Mouse (Mus musculus) myocyte (in vitro differentiated cells): ENCODE results near the gene Lrrc20. TPM values are rescaled to one million over a fixed set of nuclear protein-coding genes. Genes with fewer than 3 reads are reported as not detected.

Experiments used
- H3K27me3 ChIP-seq: one replicate; pipeline ENCODE4 v1.6.1; 2011; ENCODE audit not compliant: control insufficient read depth, insufficient read depth, insufficient read length
- H3K36me3 ChIP-seq: one replicate; pipeline ENCODE4 v1.6.1; 2011; ENCODE audit not compliant: control insufficient read depth, insufficient read depth
- H3K4me2 ChIP-seq: one replicate; pipeline ENCODE4 v1.6.1; 2011; ENCODE audit warnings: low read depth, control low read depth
- H3K4me3 ChIP-seq: one replicate; pipeline ENCODE4 v1.5.1; 2011; ENCODE audit warnings: mild to moderate bottlenecking, control low read depth, moderate library complexity
- H3K79me2 ChIP-seq: one replicate; pipeline ENCODE4 v1.6.1; 2011; ENCODE audit not compliant: control insufficient read depth, insufficient read depth
- H3ac ChIP-seq: one replicate; pipeline ENCODE4 v1.6.1; 2011; ENCODE audit not compliant: control insufficient read depth, insufficient read length
- CEBPB ChIP-seq: IDR thresholded peaks from 2 replicates; pipeline ENCODE4 v1.6.1; 2011; ENCODE audit warnings: mild to moderate bottlenecking, moderate library complexity; ENCODE audit not compliant: poor library complexity, insufficient read depth, severe bottlenecking
- E2F4 ChIP-seq: IDR thresholded peaks from one replicate; pipeline ENCODE4 v1.6.1; 2011; ENCODE audit warnings: mild to moderate bottlenecking, control low read depth, moderate library complexity; ENCODE audit not compliant: insufficient read depth
- MAX ChIP-seq: IDR thresholded peaks from one replicate; pipeline ENCODE4 v1.6.1; 2011; ENCODE audit warnings: low read depth, mild to moderate bottlenecking, control low read depth
- MYOD1 ChIP-seq, 3 experiments: IDR thresholded peaks; one replicate each; pipeline ENCODE4 v1.6.1; 2011; ENCODE audit warnings: control low read depth in 2 of 3, low read depth in 2 of 3, mild to moderate bottlenecking in 2 of 3, moderate library complexity in 1 of 3; ENCODE audit not compliant: insufficient read length in 2 of 3, control insufficient read depth in 1 of 3
- MYOG ChIP-seq, 3 experiments: IDR thresholded peaks; one replicate each; pipeline ENCODE4 v1.6.1; 2011; ENCODE audit warnings: control low read depth in 2 of 3, low read depth in 2 of 3, mild to moderate bottlenecking in 2 of 3; ENCODE audit not compliant: insufficient read length in 2 of 3, control insufficient read depth in 1 of 3, insufficient read depth in 1 of 3
- POLR2A ChIP-seq: IDR thresholded peaks from one replicate; pipeline ENCODE4 v1.6.1; 2011; ENCODE audit warnings: low read depth, mild to moderate bottlenecking, control low read depth, moderate library complexity; ENCODE audit not compliant: insufficient read length
- POLR2AphosphoS2 ChIP-seq: IDR thresholded peaks from one replicate; pipeline ENCODE4 v1.6.1; 2011; ENCODE audit warnings: low read depth, control low read depth; ENCODE audit not compliant: insufficient read length
- REST ChIP-seq: IDR thresholded peaks from one replicate; pipeline ENCODE4 v1.6.1; 2011; ENCODE audit warnings: mild to moderate bottlenecking, control low read depth, moderate library complexity; ENCODE audit not compliant: insufficient read depth, insufficient read length
- SRF ChIP-seq: IDR thresholded peaks from one replicate; pipeline ENCODE4 v1.6.1; 2011; ENCODE audit warnings: low read depth; ENCODE audit not compliant: control insufficient read depth, insufficient read length
- TCF12 ChIP-seq: IDR thresholded peaks from one replicate; pipeline ENCODE4 v1.6.1; 2011; ENCODE audit warnings: mild to moderate bottlenecking, control low read depth; ENCODE audit not compliant: poor library complexity, insufficient read depth, severe bottlenecking
- TCF3 ChIP-seq: IDR thresholded peaks from one replicate; pipeline ENCODE4 v1.6.1; 2011; ENCODE audit warnings: low read depth, control low read depth; ENCODE audit not compliant: insufficient read length
- USF1 ChIP-seq: IDR thresholded peaks from one replicate; pipeline ENCODE4 v1.6.1; 2011; ENCODE audit warnings: low read depth, mild to moderate bottlenecking, control low read depth, moderate library complexity
- polyA plus RNA-seq: library from polyadenylated mRNA; unstranded; fragments of >200 nt; fragmentation: generic; extraction: Trizol; gene quantifications from one replicate; pipeline ENCODE4 v1.2.1, GENCODE M21; 2012; ENCODE audit warnings: missing spikeins

Gene Lrrc20
- polyA plus RNA-seq, 1 experiment = 20.4 TPM

- TF ChIP-seq USF1 (peak; percentile 80), POLR2AphosphoS2 (no peak), MAX (no peak), MYOD1 (IDR thresholded peaks at IDR 0.05; ENCODE audit: control insufficient read depth in 1 of 3, insufficient read length in 2 of 3, low read depth in 2 of 3) (peak in 2 of 3 experiments; percentile 11 to 42)
- H3K27me3 ChIP-seq = no peaks in the 10 kb centered on the region
- no peak overlapping the region for H3K4me2 ChIP-seq
- H3K4me3 ChIP-seq = no peak overlapping the region
- H3ac ChIP-seq = no peak overlapping the region
- no peaks in the 10 kb centered on the region for H3K79me2 ChIP-seq
- H3K36me3 ChIP-seq = no peaks in the 10 kb centered on the region
Observed at GRCm38 (mm10) chr10:61492040-61492439, 16.4 kb downstream of the Lrrc20 start.

GRCm38 (mm10) chr10:61495461-61495860, 19.9 kb downstream of the Lrrc20 start:
- Histone ChIP-seq H3K79me2 (no peaks in the 10 kb centered on the region), H3K4me2 (no peak overlapping the region), H3ac (no peak overlapping the region), H3K4me3 (no peak overlapping the region), H3K36me3 (no peaks in the 10 kb centered on the region), H3K27me3 (no peaks in the 10 kb centered on the region)
- TF ChIP-seq TCF12 (no peak), TCF3 (no peak), POLR2A (no peak), SRF (no peak), MYOG (IDR thresholded peaks at IDR 0.05; ENCODE audit: control insufficient read depth in 1 of 3, insufficient read depth in 1 of 3, insufficient read length in 2 of 3, low read depth in 2 of 3) (no peak), E2F4 (no peak), MYOD1 (IDR thresholded peaks at IDR 0.05; ENCODE audit: control insufficient read depth in 1 of 3, insufficient read length in 2 of 3, low read depth in 2 of 3) (no peak), MAX (no peak), USF1 (no peak), REST (no peak), POLR2AphosphoS2 (no peak), CEBPB (no peak)

GRCm38 (mm10) chr10:61496231-61496630, 20.6 kb downstream of the Lrrc20 start:
- no peak for TF ChIP-seq MYOD1 (IDR thresholded peaks at IDR 0.05; ENCODE audit: control insufficient read depth in 1 of 3, insufficient read length in 2 of 3, low read depth in 2 of 3)
- TF ChIP-seq SRF = no peak
- no peak for TF ChIP-seq CEBPB
- TF ChIP-seq USF1 = no peak
- TF ChIP-seq POLR2AphosphoS2 = no peak
- TF ChIP-seq POLR2A = no peak
- TF ChIP-seq MYOG (IDR thresholded peaks at IDR 0.05; ENCODE audit: control insufficient read depth in 1 of 3, insufficient read depth in 1 of 3, insufficient read length in 2 of 3, low read depth in 2 of 3) = no peak
- TF ChIP-seq MAX = no peak
- TF ChIP-seq TCF3 = no peak
- no peak overlapping the region for H3K4me2 ChIP-seq
- H3K4me3 ChIP-seq = no peak overlapping the region
- H3K27me3 ChIP-seq = no peaks in the 10 kb centered on the region
- no peak overlapping the region for H3ac ChIP-seq
- no peaks in the 10 kb centered on the region for H3K36me3 ChIP-seq
- H3K79me2 ChIP-seq = no peaks in the 10 kb centered on the region

GRCm38 (mm10) chr10:61499505-61500466, 24.2 kb downstream of the Lrrc20 start:
- no peak overlapping the region for H3ac ChIP-seq
- no peak for TF ChIP-seq TCF3
- no peak for TF ChIP-seq POLR2AphosphoS2
- TF ChIP-seq POLR2A = no peak
- TF ChIP-seq CEBPB = no peak
- no peak for TF ChIP-seq E2F4
- no peak for TF ChIP-seq SRF
- TF ChIP-seq MYOD1 (IDR thresholded peaks at IDR 0.05; ENCODE audit: control insufficient read depth in 1 of 3, insufficient read length in 2 of 3, low read depth in 2 of 3) = no peak
- TF ChIP-seq MYOG (IDR thresholded peaks at IDR 0.05; ENCODE audit: control insufficient read depth in 1 of 3, insufficient read depth in 1 of 3, insufficient read length in 2 of 3, low read depth in 2 of 3) = no peak
- TF ChIP-seq REST = no peak
- TF ChIP-seq MAX = no peak
- TF ChIP-seq USF1 = no peak
- H3K27me3 ChIP-seq = no peaks in the 10 kb centered on the region
- H3K4me3 ChIP-seq = no peak overlapping the region
- H3K36me3 ChIP-seq = no peaks in the 10 kb centered on the region
- no peak overlapping the region for H3K4me2 ChIP-seq
- H3K79me2 ChIP-seq = no peaks in the 10 kb centered on the region
